Mouse (Mus musculus): ENCODE measurements at regions not wholly inside any gene's neighbourhood (a gene's known extent, or its start where the extent isn't known, plus 50 kb on each side); places are given as distances from the start of the nearest gene placed in this dataset.
A peak's percentile ranks its signal among the peaks of the same experiment; 100 is the strongest.

GRCm38 (mm10) chr5:11983452-11983851 is 65.6 kb downstream of the 4933402N22Rik start:
- Histone ChIP-seq H3K27ac (ENCODE audit: low read length) (no peak overlapping the region), H3K36me3 (ENCODE audit: control insufficient read depth, insufficient read depth, low read length) (no peaks in the 10 kb centered on the region), H3K9ac (ENCODE audit: low read length) (no peak overlapping the region), H3K4me1 (ENCODE audit: control insufficient read depth, insufficient read depth, low read length) (no peaks in the 10 kb centered on the region), H3K9me3 (replicated peaks; ENCODE audit: control insufficient read depth, low read length) (no peaks in the 10 kb centered on the region), H3K27me3 (ENCODE audit: control insufficient read depth, insufficient read depth, low read length) (no peaks in the 10 kb centered on the region), H3K4me2 (ENCODE audit: low read depth, low read length) (no peak overlapping the region), H3K4me3 (replicated peaks; ENCODE audit: low read length) (no peak overlapping the region)
- ATAC-seq (ENCODE audit: insufficient read depth, low FRiP score) = no peak
- WGBS = 49% methylated on average over 4 of the region's 4 CpGs

DNA sequence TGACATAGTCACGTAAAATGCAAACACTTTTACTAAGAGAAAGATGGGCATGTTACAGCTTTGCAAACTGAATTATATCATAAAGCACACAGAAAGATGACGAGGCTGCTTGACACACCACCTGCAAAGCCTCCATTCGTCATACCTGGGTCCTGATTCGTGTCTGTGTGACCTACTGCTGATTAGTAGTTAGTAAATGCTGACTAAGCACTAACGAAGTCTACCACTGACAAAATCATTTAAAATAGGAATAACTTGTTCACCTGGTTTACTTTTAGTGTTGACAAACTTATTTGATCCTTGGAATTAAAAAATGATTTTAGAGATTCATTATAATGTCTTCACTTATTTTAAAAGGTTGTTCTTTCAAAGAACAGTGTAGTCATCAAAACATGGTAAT is 71.3 kb downstream of the 4933402N22Rik start:
- no peaks in the 10 kb centered on the region for H3K27me3 ChIP-seq (ENCODE audit: control insufficient read depth, insufficient read depth, low read length)
- no peak overlapping the region for H3K4me3 ChIP-seq (replicated peaks; ENCODE audit: low read length)
- H3K36me3 ChIP-seq (ENCODE audit: control insufficient read depth, insufficient read depth, low read length) = no peaks in the 10 kb centered on the region
- H3K4me2 ChIP-seq (ENCODE audit: low read depth, low read length) = no peak overlapping the region
- no peak for ATAC-seq (ENCODE audit: insufficient read depth, low FRiP score)
- no peaks in the 10 kb centered on the region for H3K9me3 ChIP-seq (replicated peaks; ENCODE audit: control insufficient read depth, low read length)
- no peaks in the 10 kb centered on the region for H3K4me1 ChIP-seq (ENCODE audit: control insufficient read depth, insufficient read depth, low read length)
- no peak overlapping the region for H3K27ac ChIP-seq (ENCODE audit: low read length)
- 72% methylated on average over 5 of the region's 5 CpGs for WGBS
- no peak overlapping the region for H3K9ac ChIP-seq (ENCODE audit: low read length)

DNA sequence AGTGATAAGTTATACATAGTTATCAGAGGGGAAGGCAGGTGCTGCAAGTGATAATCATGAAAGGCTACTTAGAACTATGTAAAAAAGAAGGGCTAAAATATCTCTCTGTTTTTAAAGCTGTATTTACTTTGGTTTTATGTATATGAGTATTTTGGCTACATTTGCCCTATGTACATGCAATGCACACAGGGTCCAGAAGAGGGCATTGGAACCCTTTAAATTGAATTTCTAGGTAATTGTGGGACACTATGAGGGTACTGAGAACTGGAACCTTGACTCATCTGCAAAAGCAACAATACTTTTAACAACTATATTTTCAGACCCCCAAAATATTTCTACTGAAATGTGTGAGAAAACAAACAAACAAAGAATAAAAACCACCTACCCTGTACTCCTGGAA is 82.9 kb downstream of the 4933402N22Rik start:
- no peaks in the 10 kb centered on the region for H3K9me3 ChIP-seq (replicated peaks; ENCODE audit: control insufficient read depth, low read length)
- H3K4me2 ChIP-seq (ENCODE audit: low read depth, low read length) = no peak overlapping the region
- no peak overlapping the region for H3K9ac ChIP-seq (ENCODE audit: low read length)
- H3K27ac ChIP-seq (ENCODE audit: low read length) = no peak overlapping the region
- no peaks in the 10 kb centered on the region for H3K27me3 ChIP-seq (ENCODE audit: control insufficient read depth, insufficient read depth, low read length)
- H3K4me3 ChIP-seq (replicated peaks; ENCODE audit: low read length) = no peak overlapping the region
- no peaks in the 10 kb centered on the region for H3K4me1 ChIP-seq (ENCODE audit: control insufficient read depth, insufficient read depth, low read length)
- no peaks in the 10 kb centered on the region for H3K36me3 ChIP-seq (ENCODE audit: control insufficient read depth, insufficient read depth, low read length)
- no peak for ATAC-seq (ENCODE audit: insufficient read depth, low FRiP score)

GRCm38 (mm10) chr5:12006473-12006872 is 88.6 kb downstream of the 4933402N22Rik start:
- Histone ChIP-seq H3K4me2 (ENCODE audit: low read depth, low read length) (no peak overlapping the region), H3K27ac (ENCODE audit: low read length) (no peak overlapping the region), H3K4me1 (ENCODE audit: control insufficient read depth, insufficient read depth, low read length) (no peaks in the 10 kb centered on the region), H3K27me3 (ENCODE audit: control insufficient read depth, insufficient read depth, low read length) (no peaks in the 10 kb centered on the region), H3K9me3 (replicated peaks; ENCODE audit: control insufficient read depth, low read length) (no peaks in the 10 kb centered on the region), H3K4me3 (replicated peaks; ENCODE audit: low read length) (no peak overlapping the region), H3K9ac (ENCODE audit: low read length) (no peak overlapping the region), H3K36me3 (ENCODE audit: control insufficient read depth, insufficient read depth, low read length) (no peaks in the 10 kb centered on the region)
- ATAC-seq (ENCODE audit: insufficient read depth, low FRiP score) = peak; percentile 80
- WGBS = 42% methylated on average over 3 of the region's 3 CpGs

DNA sequence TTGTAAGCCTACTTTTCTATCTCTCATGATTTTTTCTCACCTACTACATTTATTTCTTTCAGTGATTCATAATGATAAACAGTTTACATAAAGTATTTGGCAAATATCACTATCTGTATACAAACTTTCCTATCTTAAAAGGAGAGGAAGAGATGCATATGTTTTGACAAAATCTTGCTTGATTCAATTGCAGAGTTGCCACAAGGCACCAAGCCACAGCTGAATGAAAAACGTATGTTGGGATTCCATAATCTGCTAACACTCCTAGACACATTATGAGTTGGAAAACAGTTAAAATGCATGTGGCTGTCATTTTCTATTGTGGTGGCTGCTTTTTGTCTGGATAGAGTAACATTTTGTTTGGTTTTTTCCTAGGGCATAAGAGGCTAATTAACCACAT is 98.5 kb downstream of the 4933402N22Rik start:
- Histone ChIP-seq H3K9ac (ENCODE audit: low read length) (no peak overlapping the region), H3K4me3 (replicated peaks; ENCODE audit: low read length) (no peak overlapping the region), H3K9me3 (replicated peaks; ENCODE audit: control insufficient read depth, low read length) (no peaks in the 10 kb centered on the region), H3K27ac (ENCODE audit: low read length) (no peak overlapping the region), H3K4me2 (ENCODE audit: low read depth, low read length) (no peak overlapping the region), H3K36me3 (ENCODE audit: control insufficient read depth, insufficient read depth, low read length) (no peaks in the 10 kb centered on the region), H3K4me1 (ENCODE audit: control insufficient read depth, insufficient read depth, low read length) (no peaks in the 10 kb centered on the region), H3K27me3 (ENCODE audit: control insufficient read depth, insufficient read depth, low read length) (no peaks in the 10 kb centered on the region)
- 47% methylated on average over 1 of the region's 1 CpGs for WGBS
- no peak for ATAC-seq (ENCODE audit: insufficient read depth, low FRiP score)

GRCm38 (mm10) chr5:12020489-12020888 is 102.6 kb downstream of the 4933402N22Rik start:
- Histone ChIP-seq H3K4me2 (ENCODE audit: low read depth, low read length) (no peak overlapping the region), H3K4me1 (ENCODE audit: control insufficient read depth, insufficient read depth, low read length) (peaks cover 3% of the 10 kb centered on the region; the same call in 1 of the 2 replicates), H3K36me3 (ENCODE audit: control insufficient read depth, insufficient read depth, low read length) (no peaks in the 10 kb centered on the region), H3K9me3 (replicated peaks; ENCODE audit: control insufficient read depth, low read length) (no peaks in the 10 kb centered on the region), H3K4me3 (replicated peaks; ENCODE audit: low read length) (no peak overlapping the region), H3K9ac (ENCODE audit: low read length) (no peak overlapping the region), H3K27ac (ENCODE audit: low read length) (no peak overlapping the region), H3K27me3 (ENCODE audit: control insufficient read depth, insufficient read depth, low read length) (no peaks in the 10 kb centered on the region)
- no peak for ATAC-seq (ENCODE audit: insufficient read depth, low FRiP score)

DNA sequence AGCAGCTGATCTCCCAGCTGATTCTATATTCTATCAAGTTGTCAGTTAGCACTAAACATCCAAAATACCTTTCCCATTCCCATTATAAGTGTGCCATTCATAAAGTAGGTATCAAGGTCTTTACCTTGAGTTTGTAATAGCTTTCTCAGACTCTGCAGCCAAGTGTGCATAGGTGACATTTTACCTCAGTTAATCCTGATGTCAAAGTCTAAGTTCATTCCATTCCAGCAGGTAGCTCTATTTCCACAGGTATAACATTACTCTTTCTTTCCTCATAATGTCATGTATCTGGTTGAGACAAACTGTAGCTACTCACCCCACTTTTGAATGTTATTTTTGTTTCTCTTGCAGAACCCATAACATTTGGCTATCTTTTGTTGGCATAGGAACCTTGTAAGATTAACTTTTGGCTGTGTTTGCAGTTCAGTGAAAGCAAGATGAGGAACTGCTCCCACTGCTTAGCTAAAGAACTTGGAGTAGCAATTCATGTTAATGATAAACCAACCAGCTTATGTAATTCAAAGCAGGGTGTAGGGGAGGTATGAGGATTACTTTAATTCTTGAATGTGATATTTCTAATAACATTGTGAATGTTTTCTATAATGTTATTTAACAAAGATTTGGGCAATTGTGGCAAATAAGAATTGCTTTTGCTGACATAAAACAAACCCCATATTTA is 107.0 kb downstream of the 4933402N22Rik start:
- H3K4me2 ChIP-seq (ENCODE audit: low read depth, low read length) = no peak overlapping the region
- peaks cover 3% of the 10 kb centered on the region; the same call in 1 of the 2 replicates for H3K4me1 ChIP-seq (ENCODE audit: control insufficient read depth, insufficient read depth, low read length)
- H3K9me3 ChIP-seq (replicated peaks; ENCODE audit: control insufficient read depth, low read length) = no peaks in the 10 kb centered on the region
- H3K9ac ChIP-seq (ENCODE audit: low read length) = no peak overlapping the region
- H3K27ac ChIP-seq (ENCODE audit: low read length) = no peak overlapping the region
- H3K36me3 ChIP-seq (ENCODE audit: control insufficient read depth, insufficient read depth, low read length) = no peaks in the 10 kb centered on the region
- no peaks in the 10 kb centered on the region for H3K27me3 ChIP-seq (ENCODE audit: control insufficient read depth, insufficient read depth, low read length)
- no peak overlapping the region for H3K4me3 ChIP-seq (replicated peaks; ENCODE audit: low read length)
- no peak for ATAC-seq (ENCODE audit: insufficient read depth, low FRiP score)

- no peak overlapping the region for H3K4me2 ChIP-seq (ENCODE audit: low read depth, low read length)
- no peaks in the 10 kb centered on the region for H3K36me3 ChIP-seq (ENCODE audit: control insufficient read depth, insufficient read depth, low read length)
- H3K27me3 ChIP-seq (ENCODE audit: control insufficient read depth, insufficient read depth, low read length) = no peaks in the 10 kb centered on the region
- H3K9ac ChIP-seq (ENCODE audit: low read length) = no peak overlapping the region
- no peaks in the 10 kb centered on the region for H3K4me1 ChIP-seq (ENCODE audit: control insufficient read depth, insufficient read depth, low read length)
- H3K27ac ChIP-seq (ENCODE audit: low read length) = no peak overlapping the region
- no peak overlapping the region for H3K4me3 ChIP-seq (replicated peaks; ENCODE audit: low read length)
- H3K9me3 ChIP-seq (replicated peaks; ENCODE audit: control insufficient read depth, low read length) = no peaks in the 10 kb centered on the region
- 9% methylated on average over 5 of the region's 5 CpGs for WGBS
- 0 out of 2 replicates have a peak, but pooled peaks have one; percentile 47 for ATAC-seq (ENCODE audit: insufficient read depth, low FRiP score)
Observed at GRCm38 (mm10) chr5:12030002-12030401, 112.2 kb downstream of the 4933402N22Rik start.

GRCm38 (mm10) chr5:12049806-12050205 is 132.0 kb downstream of the 4933402N22Rik start:
- Histone ChIP-seq H3K27me3 (ENCODE audit: control insufficient read depth, insufficient read depth, low read length) (no peaks in the 10 kb centered on the region), H3K4me2 (ENCODE audit: low read depth, low read length) (no peak overlapping the region), H3K36me3 (ENCODE audit: control insufficient read depth, insufficient read depth, low read length) (no peaks in the 10 kb centered on the region), H3K9me3 (replicated peaks; ENCODE audit: control insufficient read depth, low read length) (peaks cover 5% of the 10 kb centered on the region; the same call in 1 of the 2 replicates), H3K9ac (ENCODE audit: low read length) (no peak overlapping the region), H3K4me1 (ENCODE audit: control insufficient read depth, insufficient read depth, low read length) (no peaks in the 10 kb centered on the region), H3K4me3 (replicated peaks; ENCODE audit: low read length) (no peak overlapping the region), H3K27ac (ENCODE audit: low read length) (no peak overlapping the region)
- 91% methylated on average over 1 of the region's 1 CpGs for WGBS
- no peak for ATAC-seq (ENCODE audit: insufficient read depth, low FRiP score)
